ENCODE assay signal across 24 mouse cellular contexts in genomic region chr14:104594851-104595250, GRCm38 (mm10).
A peak's percentile ranks its signal among the peaks of the same experiment; 100 is the strongest.
DNase-seq lines count a peak whose midpoint lies in the region; ATAC-seq and TF ChIP-seq lines count a peak whose summit lies in the region.
"Had no signal": no experiment of that assay in that cellular context is flagged by ENCODE, and none has a peak within 500 bp of the region (broad histone marks: within the 10 kb centered on the region; RNA-seq: fewer than 3 reads in every experiment).

No protein-coding gene starts in this region.

- H3K9me3 ChIP-seq in G1E (replicated peaks) (0 out of 2 replicates have a peak, but pooled peaks cover 3% of the 10 kb centered on the region), MEL (replicated peaks; ENCODE audit: insufficient read depth, low read length) (no peaks in the 10 kb centered on the region)

- no peak for TF ChIP-seq POLR2A in MEL (IDR thresholded peaks at IDR 0.05; ENCODE audit: control insufficient read depth in 1 of 2, insufficient read depth in 1 of 2, low read depth in 1 of 2, low read length in 2 of 2, poor library complexity in 1 of 2)

- peak in 1 of 2 experiments; percentile 27; a peak in 1 of 4 replicates for TF ChIP-seq EP300 in MEL (IDR thresholded peaks at IDR 0.05; ENCODE audit: low read depth in 1 of 2, low read length in 2 of 2)

- TF ChIP-seq CTCF in G1E (IDR thresholded peaks at IDR 0.05; ENCODE audit: low read depth, low read length), result no peak
- TF ChIP-seq CTCF in MEL (IDR thresholded peaks at IDR 0.05 in 2 of 3, conservative IDR thresholded peaks at IDR 0.05 in 1 of 3; ENCODE audit: control insufficient read depth in 1 of 3, insufficient read depth in 1 of 3, low read depth in 2 of 3, low read length in 3 of 3, poor library complexity in 1 of 3, severe bottlenecking in 1 of 3), result no peak

- no peak overlapping the region for H3K4me3 ChIP-seq in G1E (ENCODE audit: low read depth, low read length)
- H3K4me3 ChIP-seq in MEL (ENCODE audit: control insufficient read depth in 1 of 2, insufficient read depth in 1 of 2, low read depth in 2 of 2, low read length in 2 of 2), result no peak overlapping the region

- H3K27me3 ChIP-seq in G1E (ENCODE audit: insufficient read depth, low read length), result no peaks in the 10 kb centered on the region
- no peaks in the 10 kb centered on the region for H3K27me3 ChIP-seq in MEL (ENCODE audit: control insufficient read depth in 1 of 2, insufficient read depth in 2 of 2, low read length in 2 of 2)
- H3K27me3 ChIP-seq: CH12.LX had no signal

- peak; percentile 53 for DNase-seq in 416B (ENCODE audit: low read depth)
- DNase-seq in G1E (ENCODE audit: low spot score), result no peak
- DNase-seq in MEL (ENCODE audit: low read depth, low spot score), result peak; percentile 8
- DNase-seq in cerebellum, postnatal 14 days, result no peak
- DNase-seq in frontal cortex, postnatal 14 days (ENCODE audit: low spot score in 2 of 2), result no peak
- DNase-seq in frontal cortex, postnatal 36 days (ENCODE audit: low spot score in 2 of 2), result no peak
- DNase-seq in thymus, postnatal 14 days, result no peak
- DNase-seq: adrenal gland, adult 2 months; adrenal gland, adult 8-10 months; adrenal gland, postnatal 10 days; adrenal gland, postnatal 14 days; adrenal gland, postnatal 25 days; adrenal gland, postnatal 36 days; B cell, adult 2 months; cerebellum, adult 11 months; cerebellum, adult 11-12 months; cerebellum, adult 18-20 months; cerebellum, adult 2 months; cerebellum, adult 8-10 months had no signal

- H3K9ac ChIP-seq in MEL (ENCODE audit: control insufficient read depth, low read depth, low read length, poor library complexity, severe bottlenecking), result no peak overlapping the region

- ATAC-seq in G1E (ENCODE audit: extremely low read depth, insufficient number of reproducible peaks, low FRiP score, poor library complexity, severe bottlenecking), result peak; percentile 48; the same call in 1 of the 2 replicates
- 0 out of 2 replicates have a peak, but pooled peaks have one; percentile 22 for ATAC-seq in common myeloid progenitor, adult 5-6 weeks (replicated peaks; ENCODE audit: low read depth, poor library complexity, severe bottlenecking)
- ATAC-seq: activated CD4-positive, CD25-positive, alpha-beta regulatory T cell, adult 4 months; CD4-positive, CD25-positive, alpha-beta regulatory T cell, adult 4 months; Patski had no signal

- no peaks in the 10 kb centered on the region for H3K79me2 ChIP-seq in MEL (ENCODE audit: control insufficient read depth, insufficient read depth, low read length, poor library complexity)

- no peak overlapping the region for H3K27ac ChIP-seq in MEL (ENCODE audit: control insufficient read depth, low read depth, low read length)

- H3K4me1 ChIP-seq in G1E (ENCODE audit: insufficient read depth, low read depth, low read length) (no peaks in the 10 kb centered on the region), MEL (ENCODE audit: control insufficient read depth in 1 of 2, insufficient read depth in 2 of 2, low read length in 2 of 2) (no peaks in the 10 kb centered on the region; a peak in 1 of 4 replicates)

- H3K36me3 ChIP-seq in G1E (replicated peaks), result no peaks in the 10 kb centered on the region
- H3K36me3 ChIP-seq in MEL (ENCODE audit: control insufficient read depth in 1 of 2, insufficient read depth in 2 of 2, low read length in 2 of 2), result peaks cover 0 to 2% of the 10 kb centered on the region in 2 experiments; a peak in 2 of 4 replicates

- no peak for TF ChIP-seq RAD21 in MEL (IDR thresholded peaks at IDR 0.05; ENCODE audit: low read depth, low read length)

TF ChIP-seq in MEL, 35 proteins besides CTCF, POLR2A, EP300 and RAD21:
- TF ChIP-seq ZMIZ1 (IDR thresholded peaks at IDR 0.05; ENCODE audit: low read depth, low read length) (no peak), ZNF384 (IDR thresholded peaks at IDR 0.05; ENCODE audit: low read depth, low read length) (peak; percentile 86), ELF1 (IDR thresholded peaks at IDR 0.05; ENCODE audit: low read depth, low read length) (no peak), GABPA (IDR thresholded peaks at IDR 0.05; ENCODE audit: low read depth, low read length) (no peak), MAX (IDR thresholded peaks at IDR 0.05; ENCODE audit: low read length) (no peak), ZC3H11A (IDR thresholded peaks at IDR 0.05; ENCODE audit: low read depth, low read length) (no peak), GATA1 (IDR thresholded peaks at IDR 0.05; ENCODE audit: low read depth, low read length) (peak; percentile 45; the same call in 1 of the 2 replicates), TCF12 (IDR thresholded peaks at IDR 0.05; ENCODE audit: low read depth, low read length) (0 out of 2 replicates have a peak, but pooled peaks have one; percentile 7)

Comparison
In these comparisons a context has a peak if more than half of its experiments do, and no peak if none do; other contexts are left out.
1. DNase-seq: peak in 416B (single experiment) and MEL (single experiment); none in G1E (single experiment), cerebellum, postnatal 14 days (0 of 2), frontal cortex, postnatal 14 days (0 of 2), frontal cortex, postnatal 36 days (0 of 2) and thymus, postnatal 14 days (single experiment).